Mouse (Mus musculus): ENCODE data around the gene Gm21767. TPM values are rescaled to one million over a fixed set of nuclear protein-coding genes. Genes with fewer than 3 reads are reported as not detected.
"Not testable (repeated sequence)": the region's sequence is repeated elsewhere in the genome, so short reads cannot be mapped to it uniquely, and the experiment has no call there.

Gm21767 gene
- polyA plus RNA-seq (2012; rRNA removed) = not detected in 2 replicates

- DNase-seq (ENCODE audit: low spot score) = not testable (repeated sequence)
Measured at GRCm38 (mm10) chrY:13941438-13941837, at the start of gene Gm21767. Gm21767 (plus strand) TSS chrY:13941738.

Data from urinary bladder, adult 2 months (tissue).